Mouse (Mus musculus): Measurements from ENCODE around the gene Fam178b. TPM values are rescaled to one million over a fixed set of nuclear protein-coding genes. Genes with fewer than 3 reads are reported as not detected.
"Not testable (repeated sequence)": the region's sequence is repeated elsewhere in the genome, so short reads cannot be mapped to it uniquely, and the experiment has no call there.

Gene Fam178b
- polyA plus RNA-seq, 1 experiment from 2014 or later = 3.4 TPM

GRCm38 (mm10) chr1:36668007-36668406 is 15.0 kb downstream of the Fam178b start:
- H3K27ac ChIP-seq; ATAC-seq (ENCODE audit: borderline replicate concordance, extremely low read depth, low FRiP score, low TSS enrichment); H3K9me3 ChIP-seq; H3K4me3 ChIP-seq; H3K4me1 ChIP-seq; H3K36me3 ChIP-seq; H3K27me3 ChIP-seq; H3K4me2 ChIP-seq; H3K9ac ChIP-seq: not testable (repeated sequence)
- WGBS = 65% methylated on average over 4 of the region's 4 CpGs

- Histone ChIP-seq H3K36me3 (no peaks in the 10 kb centered on the region), H3K4me1 (0 out of 2 replicates have a peak, but pooled peaks cover 4% of the 10 kb centered on the region), H3K9ac (no peak overlapping the region), H3K4me2 (no peak overlapping the region), H3K27me3 (no peaks in the 10 kb centered on the region), H3K9me3 (no peaks in the 10 kb centered on the region), H3K27ac (no peak overlapping the region), H3K4me3 (no peak overlapping the region)
- ATAC-seq (ENCODE audit: borderline replicate concordance, extremely low read depth, low FRiP score, low TSS enrichment) = no peak
- 68% methylated on average over 4 of the region's 4 CpGs for WGBS
These were observed 17.0 kb downstream of the Fam178b start for GRCm38 (mm10) chr1:36665934-36666333.

GRCm38 (mm10) chr1:36665165-36665723 is 17.7 kb downstream of the Fam178b start:
- no peaks in the 10 kb centered on the region for H3K9me3 ChIP-seq
- H3K27ac ChIP-seq = no peak overlapping the region
- no peak overlapping the region for H3K4me3 ChIP-seq
- WGBS = 54% methylated on average over 11 of the region's 11 CpGs
- no peak for ATAC-seq (ENCODE audit: borderline replicate concordance, extremely low read depth, low FRiP score, low TSS enrichment)
- no peak overlapping the region for H3K4me2 ChIP-seq
- H3K4me1 ChIP-seq = 0 out of 2 replicates have a peak, but pooled peaks cover 4% of the 10 kb centered on the region
- no peaks in the 10 kb centered on the region for H3K36me3 ChIP-seq
- no peaks in the 10 kb centered on the region for H3K27me3 ChIP-seq
- H3K9ac ChIP-seq = no peak overlapping the region

GRCm38 (mm10) chr1:36664457-36664856 is 18.5 kb downstream of the Fam178b start:
- Histone ChIP-seq H3K9ac (no peak overlapping the region), H3K27ac (no peak overlapping the region), H3K4me2 (no peak overlapping the region), H3K4me1 (0 out of 2 replicates have a peak, but pooled peaks cover 4% of the 10 kb centered on the region), H3K4me3 (no peak overlapping the region), H3K27me3 (no peaks in the 10 kb centered on the region), H3K36me3 (no peaks in the 10 kb centered on the region), H3K9me3 (no peaks in the 10 kb centered on the region)
- no peak for ATAC-seq (ENCODE audit: borderline replicate concordance, extremely low read depth, low FRiP score, low TSS enrichment)
- 41% methylated on average over 4 of the region's 4 CpGs for WGBS

- Histone ChIP-seq H3K4me2 (no peak overlapping the region), H3K4me1 (no peaks in the 10 kb centered on the region), H3K9me3 (no peaks in the 10 kb centered on the region), H3K27ac (no peak overlapping the region), H3K9ac (no peak overlapping the region), H3K36me3 (no peaks in the 10 kb centered on the region), H3K27me3 (no peaks in the 10 kb centered on the region), H3K4me3 (no peak overlapping the region)
- WGBS = 68% methylated on average over 7 of the region's 7 CpGs
- ATAC-seq (ENCODE audit: borderline replicate concordance, extremely low read depth, low FRiP score, low TSS enrichment) = no peak
These were observed 24.2 kb downstream of the Fam178b start for GRCm38 (mm10) chr1:36658621-36659399.

- H3K27me3 ChIP-seq = no peaks in the 10 kb centered on the region
- H3K36me3 ChIP-seq = no peaks in the 10 kb centered on the region
- no peak overlapping the region for H3K4me3 ChIP-seq
- H3K4me1 ChIP-seq = no peaks in the 10 kb centered on the region
- WGBS = 67% methylated on average over 4 of the region's 4 CpGs
- H3K9me3 ChIP-seq = no peaks in the 10 kb centered on the region
- H3K27ac ChIP-seq = no peak overlapping the region
- no peak overlapping the region for H3K9ac ChIP-seq
- ATAC-seq (ENCODE audit: borderline replicate concordance, extremely low read depth, low FRiP score, low TSS enrichment) = no peak
- H3K4me2 ChIP-seq = no peak overlapping the region
These were observed 25.1 kb downstream of the Fam178b start for GRCm38 (mm10) chr1:36657658-36658415.

- no peaks in the 10 kb centered on the region for H3K9me3 ChIP-seq
- no peaks in the 10 kb centered on the region for H3K36me3 ChIP-seq
- H3K9ac ChIP-seq = no peak overlapping the region
- H3K4me3 ChIP-seq = no peak overlapping the region
- no peak overlapping the region for H3K27ac ChIP-seq
- no peak overlapping the region for H3K4me2 ChIP-seq
- H3K27me3 ChIP-seq = no peaks in the 10 kb centered on the region
- ATAC-seq (ENCODE audit: borderline replicate concordance, extremely low read depth, low FRiP score, low TSS enrichment) = no peak
- no peaks in the 10 kb centered on the region for H3K4me1 ChIP-seq
- WGBS = 76% methylated on average over 3 of the region's 3 CpGs
These were observed 26.8 kb downstream of the Fam178b start for GRCm38 (mm10) chr1:36656233-36656632.

- Histone ChIP-seq H3K9me3 (no peaks in the 10 kb centered on the region), H3K4me2 (no peak overlapping the region), H3K4me1 (no peaks in the 10 kb centered on the region), H3K27ac (no peak overlapping the region), H3K9ac (no peak overlapping the region), H3K4me3 (no peak overlapping the region), H3K27me3 (no peaks in the 10 kb centered on the region), H3K36me3 (no peaks in the 10 kb centered on the region)
- no peak for ATAC-seq (ENCODE audit: borderline replicate concordance, extremely low read depth, low FRiP score, low TSS enrichment)
- 81% methylated on average over 5 of the region's 5 CpGs for WGBS
These were observed 27.9 kb downstream of the Fam178b start for GRCm38 (mm10) chr1:36655039-36655438.

- WGBS = 51% methylated on average over 5 of the region's 5 CpGs
- Histone ChIP-seq H3K9me3 (no peaks in the 10 kb centered on the region), H3K4me3 (no peak overlapping the region), H3K27ac (no peak overlapping the region), H3K36me3 (no peaks in the 10 kb centered on the region), H3K4me1 (0 out of 2 replicates have a peak, but pooled peaks cover 4% of the 10 kb centered on the region), H3K27me3 (no peaks in the 10 kb centered on the region), H3K4me2 (no peak overlapping the region), H3K9ac (no peak overlapping the region)
- ATAC-seq (ENCODE audit: borderline replicate concordance, extremely low read depth, low FRiP score, low TSS enrichment) = no peak
These were observed 35.4 kb downstream of the Fam178b start for GRCm38 (mm10) chr1:36647631-36648030.

- H3K36me3 ChIP-seq = no peaks in the 10 kb centered on the region
- H3K4me2 ChIP-seq = no peak overlapping the region
- H3K9ac ChIP-seq = no peak overlapping the region
- ATAC-seq (ENCODE audit: borderline replicate concordance, extremely low read depth, low FRiP score, low TSS enrichment) = no peak
- H3K9me3 ChIP-seq = no peaks in the 10 kb centered on the region
- 0 out of 2 replicates have a peak, but pooled peaks cover 4% of the 10 kb centered on the region for H3K4me1 ChIP-seq
- H3K27me3 ChIP-seq = no peaks in the 10 kb centered on the region
- no peak overlapping the region for H3K4me3 ChIP-seq
- 59% methylated on average over 3 of the region's 3 CpGs for WGBS
- no peak overlapping the region for H3K27ac ChIP-seq
These were observed 36.7 kb downstream of the Fam178b start for GRCm38 (mm10) chr1:36646285-36646684.

- H3K4me1 ChIP-seq = 0 out of 2 replicates have a peak, but pooled peaks cover 4% of the 10 kb centered on the region
- ATAC-seq (ENCODE audit: borderline replicate concordance, extremely low read depth, low FRiP score, low TSS enrichment) = no peak
- no peak overlapping the region for H3K9ac ChIP-seq
- H3K27ac ChIP-seq = no peak overlapping the region
- no peak overlapping the region for H3K4me3 ChIP-seq
- H3K9me3 ChIP-seq = no peaks in the 10 kb centered on the region
- H3K36me3 ChIP-seq = no peaks in the 10 kb centered on the region
- no peak overlapping the region for H3K4me2 ChIP-seq
- WGBS = 77% methylated on average over 9 of the region's 9 CpGs
- no peaks in the 10 kb centered on the region for H3K27me3 ChIP-seq
These were observed 38.4 kb downstream of the Fam178b start for GRCm38 (mm10) chr1:36644615-36645007.

Data from lung, embryonic 15.5 days (tissue).